Mouse (Mus musculus) lung, embryonic 15.5 days (tissue): ENCODE measurements around the gene Camk1d. TPM values are rescaled to one million over a fixed set of nuclear protein-coding genes. Genes with fewer than 3 reads are reported as not detected.

Source experiments
- ATAC-seq: fragments of 200-750 bp; cut with Nextera tagmentation; 2 replicates; pipeline ENCODE4 v1.8.0; 2017; ENCODE audit warnings: moderate number of reproducible peaks, borderline replicate concordance; ENCODE audit not compliant: low FRiP score, low TSS enrichment; ENCODE audit errors: extremely low read depth
- H3K27ac ChIP-seq: fragments of 300-500 bp; sonication (generic); 2 replicates; pipeline ENCODE4 v1.5.1; 2015; ENCODE audit warnings: moderate library complexity, mild to moderate bottlenecking, inconsistent platforms
- H3K27me3 ChIP-seq: fragments of 300-500 bp; sonication (generic); 2 replicates; pipeline ENCODE4 v1.6.1; 2015; ENCODE audit warnings: inconsistent platforms
- H3K36me3 ChIP-seq: fragments of 300-500 bp; sonication (generic); 2 replicates; pipeline ENCODE4 v1.6.1; 2015; ENCODE audit warnings: inconsistent platforms
- H3K4me1 ChIP-seq: fragments of 300-500 bp; sonication (generic); 2 replicates; pipeline ENCODE4 v1.6.1; 2015; ENCODE audit warnings: inconsistent platforms
- H3K4me2 ChIP-seq: fragments of 300-500 bp; sonication (generic); 2 replicates; pipeline ENCODE4 v1.6.1; 2015; ENCODE audit warnings: inconsistent platforms, mild to moderate bottlenecking, moderate library complexity
- H3K4me3 ChIP-seq: fragments of 300-500 bp; sonication (generic); 2 replicates; pipeline ENCODE4 v1.5.1; 2015; ENCODE audit warnings: mild to moderate bottlenecking, inconsistent platforms
- H3K9ac ChIP-seq: fragments of 300-500 bp; sonication (generic); 2 replicates; pipeline ENCODE4 v1.6.1; 2015; ENCODE audit warnings: inconsistent platforms
- H3K9me3 ChIP-seq: fragments of 300-500 bp; sonication (generic); 2 replicates; pipeline ENCODE4 v1.6.1; 2016; ENCODE audit warnings: inconsistent platforms
- WGBS: fragments of 180-500 bp; shearing (Covaris S2); methylation state at CpG from one replicate; pipeline ENCODE4 v1.1.7; 2015; 5-methylcytosine and 5-hydroxymethylcytosine counted together
- polyA plus RNA-seq: library from polyadenylated mRNA; unstranded; fragments of >200 nt; fragmentation: Nextera tagmentation; extraction: Ambion mirVana; gene quantifications from 2 replicates; pipeline ENCODE4 v1.2.1, GENCODE M21; 2015

The Camk1d gene
- 1.6 and 2.5 TPM in 2 replicates for polyA plus RNA-seq

- H3K27ac ChIP-seq: no peak within 1 kb of the TSS
- H3K4me1 ChIP-seq: peaks cover 20% of the 10 kb centered on the region
- peak within 1 kb of the TSS; percentile 23 for H3K9ac ChIP-seq
- H3K4me3 ChIP-seq: peak within 1 kb of the TSS; percentile 59
- no peaks in the 10 kb centered on the region for H3K36me3 ChIP-seq
- 1% methylated on average over 77 of the region's 80 CpGs for WGBS
- peak; percentile 70 for ATAC-seq
- peak within 1 kb of the TSS; percentile 99 for H3K4me2 ChIP-seq
- no peaks in the 10 kb centered on the region for H3K9me3 ChIP-seq
- peaks cover 33% of the 10 kb centered on the region for H3K27me3 ChIP-seq
These were observed at the start of gene Camk1d for GRCm38 (mm10) chr2:5714211-5715053. Gene Camk1d, minus strand, starts transcription at chr2:5714515.

- Histone ChIP-seq H3K27ac (no peak overlapping the region), H3K4me3 (no peak overlapping the region), H3K9ac (no peak overlapping the region), H3K4me2 (no peak overlapping the region), H3K27me3 (no peaks in the 10 kb centered on the region), H3K4me1 (no peaks in the 10 kb centered on the region), H3K9me3 (no peaks in the 10 kb centered on the region), H3K36me3 (no peaks in the 10 kb centered on the region)
- WGBS: 84% methylated on average over 3 of the region's 3 CpGs
- no peak for ATAC-seq
These were observed 47.7 kb upstream of the Camk1d start for GRCm38 (mm10) chr2:5762031-5762430.

GRCm38 (mm10) chr2:5760479-5761008 lies 46.2 kb upstream of the Camk1d start:
- no peaks in the 10 kb centered on the region for H3K27me3 ChIP-seq
- no peaks in the 10 kb centered on the region for H3K9me3 ChIP-seq
- WGBS: 92% methylated on average over 8 of the region's 8 CpGs
- H3K4me3 ChIP-seq: no peak overlapping the region
- ATAC-seq: no peak
- H3K36me3 ChIP-seq: no peaks in the 10 kb centered on the region
- no peak overlapping the region for H3K27ac ChIP-seq
- H3K4me2 ChIP-seq: no peak overlapping the region
- H3K9ac ChIP-seq: no peak overlapping the region
- no peaks in the 10 kb centered on the region for H3K4me1 ChIP-seq

GRCm38 (mm10) chr2:5758569-5758968 lies 44.3 kb upstream of the Camk1d start:
- WGBS: 86% methylated on average over 2 of the region's 2 CpGs

GRCm38 (mm10) chr2:5750872-5751271 lies 36.6 kb upstream of the Camk1d start:
- Histone ChIP-seq H3K36me3 (no peaks in the 10 kb centered on the region), H3K27me3 (no peaks in the 10 kb centered on the region), H3K9me3 (no peaks in the 10 kb centered on the region), H3K4me1 (peaks cover 8% of the 10 kb centered on the region), H3K9ac (no peak overlapping the region), H3K4me3 (no peak overlapping the region), H3K27ac (no peak overlapping the region), H3K4me2 (no peak overlapping the region)
- no peak for ATAC-seq
- 82% methylated on average over 3 of the region's 3 CpGs for WGBS

More at GRCm38 (mm10) chr2:5758569-5758968, 44.3 kb upstream of the Camk1d start:
- Histone ChIP-seq H3K27ac (no peak overlapping the region), H3K4me2 (no peak overlapping the region), H3K36me3 (no peaks in the 10 kb centered on the region), H3K9me3 (no peaks in the 10 kb centered on the region), H3K27me3 (no peaks in the 10 kb centered on the region), H3K4me1 (no peaks in the 10 kb centered on the region), H3K9ac (no peak overlapping the region), H3K4me3 (no peak overlapping the region)
- no peak for ATAC-seq

- Histone ChIP-seq H3K4me2 (no peak overlapping the region), H3K27me3 (no peaks in the 10 kb centered on the region), H3K36me3 (no peaks in the 10 kb centered on the region), H3K4me1 (peaks cover 8% of the 10 kb centered on the region), H3K9me3 (no peaks in the 10 kb centered on the region), H3K9ac (no peak overlapping the region), H3K4me3 (no peak overlapping the region), H3K27ac (no peak overlapping the region)
- no peak for ATAC-seq
- WGBS: 64% methylated on average over 6 of the region's 6 CpGs
These were observed 34.9 kb upstream of the Camk1d start for GRCm38 (mm10) chr2:5749210-5749609.

GRCm38 (mm10) chr2:5747545-5748043 lies 33.3 kb upstream of the Camk1d start:
- Histone ChIP-seq H3K27me3 (no peaks in the 10 kb centered on the region), H3K36me3 (no peaks in the 10 kb centered on the region), H3K4me2 (no peak overlapping the region), H3K9me3 (no peaks in the 10 kb centered on the region), H3K27ac (no peak overlapping the region), H3K4me1 (peaks cover 8% of the 10 kb centered on the region), H3K9ac (no peak overlapping the region), H3K4me3 (no peak overlapping the region)
- ATAC-seq: no peak
- 79% methylated on average over 5 of the region's 5 CpGs for whole genome bisulfite sequencing

GRCm38 (mm10) chr2:5746529-5746928 lies 32.2 kb upstream of the Camk1d start:
- H3K27me3 ChIP-seq: no peaks in the 10 kb centered on the region
- WGBS: 23% methylated on average over 12 of the region's 12 CpGs
- peak overlapping the region; percentile 16 for H3K4me3 ChIP-seq
- H3K9me3 ChIP-seq: no peaks in the 10 kb centered on the region
- H3K4me2 ChIP-seq: peak overlapping the region; percentile 49
- H3K4me1 ChIP-seq: peaks cover 8% of the 10 kb centered on the region
- H3K27ac ChIP-seq: no peak overlapping the region
- ATAC-seq: peak; percentile 57; the same call in 1 of the 2 replicates
- H3K9ac ChIP-seq: no peak overlapping the region
- H3K36me3 ChIP-seq: no peaks in the 10 kb centered on the region

GRCm38 (mm10) chr2:5743886-5744285 lies 29.6 kb upstream of the Camk1d start:
- no peaks in the 10 kb centered on the region for H3K27me3 ChIP-seq
- H3K4me2 ChIP-seq: no peak overlapping the region
- no peaks in the 10 kb centered on the region for H3K36me3 ChIP-seq
- no peak overlapping the region for H3K4me3 ChIP-seq
- no peaks in the 10 kb centered on the region for H3K9me3 ChIP-seq
- ATAC-seq: no peak
- no peak overlapping the region for H3K27ac ChIP-seq
- 84% methylated on average over 8 of the region's 8 CpGs for WGBS
- no peak overlapping the region for H3K9ac ChIP-seq
- H3K4me1 ChIP-seq: peaks cover 8% of the 10 kb centered on the region

- Histone ChIP-seq H3K9ac (no peak overlapping the region), H3K36me3 (no peaks in the 10 kb centered on the region), H3K4me1 (no peaks in the 10 kb centered on the region), H3K4me3 (no peak overlapping the region), H3K27ac (no peak overlapping the region), H3K27me3 (no peaks in the 10 kb centered on the region), H3K4me2 (no peak overlapping the region), H3K9me3 (no peaks in the 10 kb centered on the region)
- WGBS: 69% methylated on average over 1 of the region's 1 CpGs
- no peak for ATAC-seq
These were observed 26.6 kb upstream of the Camk1d start for GRCm38 (mm10) chr2:5740913-5741312.

GRCm38 (mm10) chr2:5735881-5736280 lies 21.6 kb upstream of the Camk1d start:
- Histone ChIP-seq H3K27ac (no peak overlapping the region), H3K4me1 (peaks cover 8% of the 10 kb centered on the region), H3K9ac (no peak overlapping the region), H3K36me3 (no peaks in the 10 kb centered on the region), H3K27me3 (no peaks in the 10 kb centered on the region), H3K9me3 (no peaks in the 10 kb centered on the region), H3K4me3 (no peak overlapping the region), H3K4me2 (no peak overlapping the region)
- WGBS: 23% methylated on average over 2 of the region's 2 CpGs
- no peak for ATAC-seq
